Mouse (Mus musculus): ENCODE measurements around the gene Celf2.

DNA sequence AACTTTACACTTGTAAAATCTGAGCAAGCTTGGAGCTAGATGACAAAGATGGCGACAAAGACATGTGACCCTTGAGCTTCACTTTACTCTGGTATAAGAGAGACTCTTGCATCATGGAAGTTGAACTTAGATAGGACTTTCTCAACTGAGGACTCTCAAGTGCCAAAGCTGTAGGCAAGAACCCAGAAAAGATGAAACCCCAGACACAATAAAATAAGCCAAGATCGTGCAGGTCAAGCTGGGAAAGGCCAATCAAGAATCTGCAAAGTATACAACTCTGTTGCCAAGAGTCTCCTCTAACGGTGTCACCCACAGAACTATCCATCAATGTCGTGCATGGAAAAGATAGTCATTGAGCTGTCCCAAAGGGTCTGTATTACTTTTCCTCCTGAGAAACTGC lies 558.7 kb downstream of the Celf2 start:
- TF ChIP-seq CTCF (IDR thresholded peaks at IDR 0.05; ENCODE audit: control insufficient read depth, insufficient read depth, low read length): no peak
- TF ChIP-seq POLR2A (IDR thresholded peaks at IDR 0.05; ENCODE audit: borderline replicate concordance, control insufficient read depth, low read depth, low read length): no peak
